Mouse (Mus musculus) liver, embryonic 12.5 days (tissue): ENCODE data around the gene Dnajc16. TPM values are rescaled to one million over a fixed set of nuclear protein-coding genes. Genes with fewer than 3 reads are reported as not detected.
A peak's percentile ranks its signal among the peaks of the same experiment; 100 is the strongest.

Experiments used
- ATAC-seq: fragments of 200-750 bp; cut with Nextera tagmentation; 2 replicates; pipeline ENCODE4 v1.8.0; 2017; ENCODE audit warnings: moderate number of reproducible peaks, mild to moderate bottlenecking, moderate library complexity
- H3K27ac ChIP-seq: fragments of 300-500 bp; sonication (generic); 2 replicates; pipeline ENCODE4 v1.5.1; 2016; ENCODE audit warnings: mild to moderate bottlenecking
- H3K27me3 ChIP-seq: fragments of 300-500 bp; sonication (generic); replicated peaks from 2 replicates; pipeline ENCODE4 v1.6.1; 2016; ENCODE audit warnings: mild to moderate bottlenecking, moderate library complexity
- H3K36me3 ChIP-seq: fragments of 300-500 bp; sonication (generic); 2 replicates; pipeline ENCODE4 v1.6.1; 2016; ENCODE audit warnings: mild to moderate bottlenecking, moderate library complexity
- H3K4me1 ChIP-seq: fragments of 300-500 bp; sonication (generic); 2 replicates; pipeline ENCODE4 v1.6.1; 2016
- H3K4me2 ChIP-seq: fragments of 300-500 bp; sonication (generic); 2 replicates; pipeline ENCODE4 v1.6.1; 2016; ENCODE audit warnings: mild to moderate bottlenecking, moderate library complexity
- H3K4me3 ChIP-seq: fragments of 300-500 bp; sonication (generic); 2 replicates; pipeline ENCODE4 v1.5.1; 2016; ENCODE audit warnings: mild to moderate bottlenecking, moderate library complexity
- H3K9ac ChIP-seq: fragments of 300-500 bp; sonication (generic); 2 replicates; pipeline ENCODE4 v1.6.1; 2016; ENCODE audit warnings: mild to moderate bottlenecking, moderate library complexity
- H3K9me3 ChIP-seq: fragments of 300-500 bp; sonication (generic); replicated peaks from 2 replicates; pipeline ENCODE4 v1.6.1; 2016; ENCODE audit warnings: mild to moderate bottlenecking, moderate library complexity
- WGBS: fragments of 180-500 bp; shearing (Covaris S2); methylation state at CpG from one replicate; pipeline ENCODE4 v1.1.7; 2016; ENCODE audit not compliant: insufficient replicate concordance; 5-methylcytosine and 5-hydroxymethylcytosine counted together
- polyA plus RNA-seq: library from polyadenylated mRNA; unstranded; fragments of >200 nt; fragmentation: Nextera tagmentation; extraction: Ambion mirVana; gene quantifications from 2 replicates; pipeline ENCODE4 v1.2.1, GENCODE M21; 2016

Gene Dnajc16
- polyA plus RNA-seq: 3.1 and 3.2 TPM in 2 replicates

GRCm38 (mm10) chr4:141790524-141790990 is at the start of gene Dnajc16:
Gene Dnajc16 (minus strand): TSS chr4:141790931.
- Histone ChIP-seq H3K36me3 (peaks cover 29% of the 10 kb centered on the region), H3K9me3 (no peaks in the 10 kb centered on the region), H3K27ac (peak within 1 kb of the TSS; percentile 92), H3K4me2 (peak within 1 kb of the TSS; percentile 87), H3K4me3 (peak within 1 kb of the TSS; percentile 94), H3K9ac (peak within 1 kb of the TSS; percentile 98), H3K4me1 (peaks cover 52% of the 10 kb centered on the region), H3K27me3 (no peaks in the 10 kb centered on the region)
- WGBS: 1% methylated on average over 42 of the region's 42 CpGs
- peak; percentile 78 for ATAC-seq

- ATAC-seq: no peak
Observed at GRCm38 (mm10) chr4:141834536-141835095, 43.9 kb upstream of the Dnajc16 start.

GRCm38 (mm10) chr4:141833911-141834310 is 43.2 kb upstream of the Dnajc16 start:
- H3K4me1 ChIP-seq: no peaks in the 10 kb centered on the region
- ATAC-seq: no peak
- H3K9ac ChIP-seq: no peak overlapping the region
- WGBS: 28% methylated on average over 1 of the region's 1 CpGs
- H3K27me3 ChIP-seq: peaks cover 16% of the 10 kb centered on the region; the same call in 1 of the 2 replicates
- H3K4me2 ChIP-seq: no peak overlapping the region
- no peaks in the 10 kb centered on the region for H3K9me3 ChIP-seq
- H3K27ac ChIP-seq: no peak overlapping the region
- H3K36me3 ChIP-seq: no peaks in the 10 kb centered on the region
- no peak overlapping the region for H3K4me3 ChIP-seq

More at GRCm38 (mm10) chr4:141834536-141835095, 43.9 kb upstream of the Dnajc16 start:
- no peaks in the 10 kb centered on the region for H3K4me1 ChIP-seq
- H3K27ac ChIP-seq: no peak overlapping the region
- no peaks in the 10 kb centered on the region for H3K36me3 ChIP-seq
- H3K9me3 ChIP-seq: no peaks in the 10 kb centered on the region
- H3K4me2 ChIP-seq: no peak overlapping the region
- no peak overlapping the region for H3K4me3 ChIP-seq
- H3K9ac ChIP-seq: no peak overlapping the region
- peaks cover 16% of the 10 kb centered on the region; the same call in 1 of the 2 replicates for H3K27me3 ChIP-seq
- 36% methylated on average over 5 of the region's 5 CpGs for WGBS

GRCm38 (mm10) chr4:141831361-141831760 is 40.6 kb upstream of the Dnajc16 start:
- Histone ChIP-seq H3K9me3 (no peaks in the 10 kb centered on the region), H3K27ac (no peak overlapping the region), H3K4me1 (no peaks in the 10 kb centered on the region), H3K9ac (no peak overlapping the region), H3K27me3 (peaks cover 16% of the 10 kb centered on the region; the same call in 1 of the 2 replicates), H3K4me2 (no peak overlapping the region), H3K36me3 (no peaks in the 10 kb centered on the region), H3K4me3 (no peak overlapping the region)
- WGBS: 63% methylated on average over 7 of the region's 7 CpGs
- ATAC-seq: no peak

- Histone ChIP-seq H3K27ac (no peak overlapping the region), H3K4me1 (no peaks in the 10 kb centered on the region), H3K4me3 (no peak overlapping the region), H3K4me2 (no peak overlapping the region), H3K9me3 (no peaks in the 10 kb centered on the region), H3K9ac (no peak overlapping the region), H3K27me3 (0 out of 2 replicates have a peak, but pooled peaks cover 16% of the 10 kb centered on the region), H3K36me3 (no peaks in the 10 kb centered on the region)
- 61% methylated on average over 11 of the region's 11 CpGs for WGBS
- ATAC-seq: no peak
Observed at GRCm38 (mm10) chr4:141830381-141830780, 39.6 kb upstream of the Dnajc16 start.

GRCm38 (mm10) chr4:141828177-141828576 is 37.4 kb upstream of the Dnajc16 start:
- no peak overlapping the region for H3K4me2 ChIP-seq
- WGBS: 41% methylated on average over 4 of the region's 4 CpGs
- no peak overlapping the region for H3K27ac ChIP-seq
- no peak overlapping the region for H3K4me3 ChIP-seq
- H3K27me3 ChIP-seq: 0 out of 2 replicates have a peak, but pooled peaks cover 5% of the 10 kb centered on the region
- H3K9ac ChIP-seq: no peak overlapping the region
- no peak for ATAC-seq
- H3K9me3 ChIP-seq: no peaks in the 10 kb centered on the region
- no peaks in the 10 kb centered on the region for H3K36me3 ChIP-seq
- H3K4me1 ChIP-seq: peaks cover 3% of the 10 kb centered on the region

GRCm38 (mm10) chr4:141827401-141827800 is 36.7 kb upstream of the Dnajc16 start:
- Histone ChIP-seq H3K9ac (no peak overlapping the region), H3K27ac (no peak overlapping the region), H3K4me3 (no peak overlapping the region), H3K4me2 (no peak overlapping the region), H3K27me3 (0 out of 2 replicates have a peak, but pooled peaks cover 5% of the 10 kb centered on the region), H3K36me3 (no peaks in the 10 kb centered on the region), H3K4me1 (peaks cover 11% of the 10 kb centered on the region), H3K9me3 (no peaks in the 10 kb centered on the region)
- ATAC-seq: no peak
- WGBS: 63% methylated on average over 2 of the region's 2 CpGs

GRCm38 (mm10) chr4:141826060-141826459 is 35.3 kb upstream of the Dnajc16 start, which contains the start of gene Cela2a:
Gene Cela2a (minus strand): TSS chr4:141826160.
- 47% methylated on average over 5 of the region's 5 CpGs for WGBS

GRCm38 (mm10) chr4:141822979-141823378 is 32.2 kb upstream of the Dnajc16 start:
- ATAC-seq: peak; percentile 82
- Histone ChIP-seq H3K4me3 (no peak overlapping the region), H3K9me3 (no peaks in the 10 kb centered on the region), H3K4me1 (peaks cover 17% of the 10 kb centered on the region), H3K27me3 (0 out of 2 replicates have a peak, but pooled peaks cover 4% of the 10 kb centered on the region), H3K9ac (no peak overlapping the region), H3K4me2 (no peak overlapping the region), H3K36me3 (no peaks in the 10 kb centered on the region), H3K27ac (no peak overlapping the region)
- WGBS: 33% methylated on average over 3 of the region's 3 CpGs

More at GRCm38 (mm10) chr4:141826060-141826459, 35.3 kb upstream of the Dnajc16 start, which contains the start of gene Cela2a:
- Histone ChIP-seq H3K9ac (no peak within 1 kb of the TSS), H3K4me2 (no peak within 1 kb of the TSS), H3K27me3 (0 out of 2 replicates have a peak, but pooled peaks cover 9% of the 10 kb centered on the region), H3K4me1 (peaks cover 17% of the 10 kb centered on the region), H3K27ac (no peak within 1 kb of the TSS), H3K4me3 (no peak within 1 kb of the TSS), H3K9me3 (no peaks in the 10 kb centered on the region), H3K36me3 (no peaks in the 10 kb centered on the region)
- no peak for ATAC-seq

- no peak overlapping the region for H3K4me3 ChIP-seq
- H3K4me1 ChIP-seq: peaks cover 17% of the 10 kb centered on the region
- H3K36me3 ChIP-seq: no peaks in the 10 kb centered on the region
- H3K4me2 ChIP-seq: no peak overlapping the region
- H3K27me3 ChIP-seq: 0 out of 2 replicates have a peak, but pooled peaks cover 4% of the 10 kb centered on the region
- H3K27ac ChIP-seq: no peak overlapping the region
- 61% methylated on average over 10 of the region's 10 CpGs for WGBS
- no peaks in the 10 kb centered on the region for H3K9me3 ChIP-seq
- no peak for ATAC-seq
- H3K9ac ChIP-seq: no peak overlapping the region
Observed at GRCm38 (mm10) chr4:141822089-141822488, 31.4 kb upstream of the Dnajc16 start.

GRCm38 (mm10) chr4:141821178-141821577 is 30.4 kb upstream of the Dnajc16 start:
- 71% methylated on average over 3 of the region's 3 CpGs for WGBS
- no peak overlapping the region for H3K4me2 ChIP-seq

GRCm38 (mm10) chr4:141819316-141819715 is 28.6 kb upstream of the Dnajc16 start:
- WGBS: 73% methylated on average over 7 of the region's 7 CpGs
- no peaks in the 10 kb centered on the region for H3K9me3 ChIP-seq
- 0 out of 2 replicates have a peak, but pooled peaks cover 4% of the 10 kb centered on the region for H3K27me3 ChIP-seq
- no peak overlapping the region for H3K4me2 ChIP-seq
- H3K4me3 ChIP-seq: no peak overlapping the region
- no peak overlapping the region for H3K27ac ChIP-seq
- H3K36me3 ChIP-seq: peaks cover 20% of the 10 kb centered on the region
- H3K4me1 ChIP-seq: peaks cover 17% of the 10 kb centered on the region
- no peak overlapping the region for H3K9ac ChIP-seq
- ATAC-seq: no peak

More at GRCm38 (mm10) chr4:141821178-141821577, 30.4 kb upstream of the Dnajc16 start:
- Histone ChIP-seq H3K27ac (no peak overlapping the region), H3K4me1 (peaks cover 17% of the 10 kb centered on the region), H3K36me3 (peaks cover 1% of the 10 kb centered on the region), H3K27me3 (0 out of 2 replicates have a peak, but pooled peaks cover 4% of the 10 kb centered on the region), H3K9me3 (no peaks in the 10 kb centered on the region), H3K4me3 (no peak overlapping the region), H3K9ac (no peak overlapping the region)
- no peak for ATAC-seq
